Mouse (Mus musculus) ES-Bruce4 (cell line): ENCODE results near the gene Cdh13.

Experiments used
- CTCF ChIP-seq: IDR thresholded peaks from one replicate; pipeline ENCODE4 v1.8.1; 2011; ENCODE audit warnings: low read depth, low read length
- POLR2A ChIP-seq: IDR thresholded peaks from one replicate; pipeline ENCODE4 v1.8.1; 2011; ENCODE audit warnings: low read length; ENCODE audit not compliant: insufficient read depth

- TF ChIP-seq CTCF, result no peak
- no peak for TF ChIP-seq POLR2A
Measured at GRCm38 (mm10) chr8:118284112-118285029, 838 bp downstream of the Cdh13 start.
